Mouse (Mus musculus) skeletal muscle tissue, adult 2 months (tissue): ENCODE results near the gene Lsmem1.

Source experiments
- DNase-seq: peaks from one replicate; pipeline ENCODE4 v3.0.0-alpha.2; 2012; ENCODE audit warnings: low read depth, low spot score

Lsmem1 gene

DNA sequence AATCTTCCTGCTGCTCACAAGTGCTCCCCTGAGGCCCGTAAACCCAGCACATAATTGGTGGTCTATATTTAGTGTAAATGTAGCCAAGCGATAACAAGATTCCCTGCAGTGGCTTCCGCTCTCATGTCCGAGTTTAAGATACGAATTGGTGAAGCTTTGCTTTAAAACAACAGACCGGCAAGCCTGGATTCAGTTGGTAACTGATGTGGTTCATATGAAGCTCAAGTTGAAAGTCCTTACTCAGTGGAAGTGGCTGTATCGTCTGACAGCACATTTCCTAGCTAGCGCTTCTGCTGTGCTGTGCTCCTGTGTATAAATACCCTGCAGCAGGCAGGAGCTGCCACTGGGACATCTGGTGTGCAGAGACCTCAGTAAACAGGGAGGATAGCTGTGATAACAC, at the start of gene Lsmem1:
Gene Lsmem1, minus strand, starts transcription at position 189 of the 400 bp plus-strand sequence.
- DNase-seq: peak; percentile 78

DNA sequence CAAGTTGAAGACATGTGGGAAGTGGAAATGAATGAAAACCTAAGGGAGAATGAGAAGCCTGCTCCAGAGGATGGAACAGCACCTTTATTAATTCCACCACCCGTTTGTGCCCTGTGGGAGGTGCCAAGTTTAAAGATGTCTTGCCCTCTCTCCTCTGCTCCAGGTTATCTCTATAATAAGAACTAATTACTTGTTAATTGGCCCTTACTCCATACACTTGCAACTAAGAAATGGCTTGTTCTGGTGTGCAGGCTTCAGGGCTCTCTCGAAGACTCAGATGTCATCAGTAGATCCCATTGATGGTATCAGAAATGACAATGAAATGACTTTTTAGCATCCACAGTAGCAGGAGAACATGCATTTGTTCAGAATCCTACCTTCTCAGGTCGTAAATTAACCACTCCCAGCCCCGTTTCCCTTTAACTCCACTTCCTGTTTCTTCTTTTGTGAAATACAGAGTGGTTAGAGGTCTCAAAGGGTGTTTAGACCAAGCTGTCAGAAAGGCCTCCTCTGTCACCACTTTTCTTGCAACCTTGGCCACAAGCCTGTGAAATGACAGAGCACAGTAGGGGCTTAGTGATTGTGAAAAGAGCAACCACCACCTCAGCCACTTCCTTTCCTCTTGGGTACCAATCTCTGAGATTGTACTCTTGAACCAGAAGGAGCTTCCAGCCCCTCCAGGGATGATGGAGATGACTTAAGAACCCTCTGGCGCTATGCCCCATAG, 49.3 kb upstream of the Lsmem1 start, which contains the start of gene Ifrd1:
Gene Ifrd1, minus strand, starts transcription at position 51 of the 727 bp plus-strand sequence.
- no peak for DNase-seq

DNA sequence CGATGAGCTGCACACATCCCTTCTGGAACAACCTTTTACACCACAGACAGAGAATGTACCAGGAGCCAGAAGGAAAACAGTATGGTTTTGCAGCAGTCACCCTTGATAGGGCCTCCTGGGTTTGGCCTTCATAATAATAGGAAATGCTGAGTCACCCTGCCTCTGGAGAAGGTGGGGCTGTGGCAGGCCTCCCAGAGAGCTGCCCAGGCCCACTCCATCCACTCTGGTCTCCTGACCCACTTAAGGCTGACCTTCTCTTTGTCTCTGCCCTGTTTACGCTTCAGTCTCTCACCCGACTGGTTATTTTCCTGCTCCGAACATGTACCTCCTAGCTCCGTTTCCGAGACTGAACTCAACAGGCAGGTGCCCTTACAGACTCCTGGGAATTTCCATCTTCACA, 48.7 kb upstream of the Lsmem1 start:
- DNase-seq: no peak

DNA sequence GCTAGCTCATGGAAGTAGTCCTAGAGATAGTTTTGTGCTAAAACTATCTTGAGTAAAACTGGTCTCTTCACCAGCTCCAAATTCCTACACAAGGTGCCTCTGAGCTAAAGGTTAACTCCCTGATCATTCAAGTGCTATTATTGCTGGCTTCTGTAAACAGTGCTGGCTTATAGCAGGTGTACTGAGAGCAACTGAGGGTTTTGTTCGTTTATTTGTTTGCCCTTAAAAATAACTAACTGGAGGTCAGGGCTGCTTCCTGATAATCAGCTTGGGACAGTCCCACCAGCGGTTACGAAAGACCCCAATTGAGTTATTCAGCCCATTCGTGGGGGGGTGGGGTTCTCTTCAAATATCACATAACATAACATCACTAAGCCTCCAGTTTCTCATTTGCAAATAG, 48.1 kb upstream of the Lsmem1 start:
- no peak for DNase-seq

DNA sequence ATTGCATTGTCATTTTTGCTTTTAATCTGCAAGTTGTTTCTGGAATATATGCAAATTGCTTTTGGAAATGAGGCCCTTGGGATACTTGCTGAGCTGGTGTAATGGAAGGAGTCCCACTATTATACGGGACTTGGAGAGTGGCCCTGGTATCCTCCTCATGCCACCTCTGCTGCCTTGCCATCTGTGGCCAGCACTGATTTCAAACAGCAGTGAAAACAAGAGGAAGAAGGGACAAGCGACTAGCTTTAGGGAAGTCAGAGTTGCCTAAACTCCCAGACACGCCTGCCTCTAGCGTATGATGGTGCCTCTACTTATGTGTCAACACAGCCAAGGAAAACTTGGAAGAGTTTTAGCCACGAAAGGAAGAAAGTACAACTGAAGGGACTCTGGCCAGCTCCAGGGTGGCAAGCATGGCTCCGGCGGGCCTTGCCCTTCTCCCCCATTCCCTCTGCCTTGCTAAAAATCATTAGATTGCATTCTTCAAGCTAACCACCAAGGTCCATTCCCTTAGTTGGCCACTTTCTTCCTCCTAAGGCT, 46.2 kb upstream of the Lsmem1 start:
- DNase-seq: no peak

DNA sequence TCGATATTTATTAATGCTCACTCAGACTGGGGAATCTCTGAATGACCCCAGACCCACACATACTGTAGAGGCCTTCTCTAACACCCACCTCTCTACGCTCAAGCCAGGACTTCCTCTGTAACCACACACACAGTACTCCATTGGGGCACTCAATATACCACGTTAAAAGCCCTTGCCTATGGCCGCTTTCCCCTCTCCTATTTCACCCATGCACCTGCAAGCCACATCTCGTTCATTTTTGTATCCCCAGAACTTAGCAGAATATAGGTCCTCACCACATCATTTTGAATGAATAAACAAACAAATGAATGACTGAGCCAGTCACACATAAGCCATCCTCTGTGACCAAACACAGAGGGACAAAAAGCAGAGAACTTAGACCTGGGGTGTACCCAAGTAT, 45.6 kb upstream of the Lsmem1 start:
- no peak for DNase-seq

DNA sequence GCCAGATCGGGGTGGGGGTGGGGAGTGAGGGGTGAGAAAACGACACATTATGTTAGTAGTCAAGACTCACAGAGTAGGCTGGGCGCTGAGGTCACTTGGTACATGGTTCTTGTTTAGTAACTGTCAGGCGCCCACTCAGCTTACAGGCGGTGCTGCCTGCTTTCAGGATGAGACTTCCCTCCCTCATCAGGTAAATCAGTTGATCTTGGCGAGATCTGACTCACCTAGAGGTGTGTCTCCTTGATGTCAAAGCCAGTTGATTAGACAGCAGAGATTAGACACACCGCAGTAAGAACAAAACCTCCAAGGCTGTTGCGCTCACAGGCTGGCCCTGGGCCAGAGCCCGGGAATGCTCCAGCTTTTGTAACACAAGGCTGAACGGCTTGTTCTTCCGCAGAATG, 44.5 kb upstream of the Lsmem1 start:
- no peak for DNase-seq

DNA sequence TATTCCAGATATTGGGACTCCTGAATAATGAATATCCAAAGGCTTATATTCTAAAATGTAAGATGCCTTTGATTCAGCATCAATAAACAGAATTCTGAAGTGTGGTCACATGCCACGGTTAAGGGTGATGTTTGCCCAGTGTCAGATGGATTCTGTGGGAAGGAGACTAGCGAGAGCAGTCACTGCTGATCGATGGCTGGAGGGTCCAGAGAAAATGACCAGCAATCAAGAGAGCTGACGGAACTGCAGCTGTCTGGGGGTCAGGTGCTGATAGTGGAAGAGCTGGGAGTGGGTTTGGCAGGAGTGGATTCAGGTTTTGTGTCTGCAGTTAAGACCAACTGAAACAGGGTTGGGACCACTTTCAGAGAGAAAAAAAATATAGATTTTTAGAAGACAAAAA, 44.0 kb upstream of the Lsmem1 start:
- no peak for DNase-seq

DNA sequence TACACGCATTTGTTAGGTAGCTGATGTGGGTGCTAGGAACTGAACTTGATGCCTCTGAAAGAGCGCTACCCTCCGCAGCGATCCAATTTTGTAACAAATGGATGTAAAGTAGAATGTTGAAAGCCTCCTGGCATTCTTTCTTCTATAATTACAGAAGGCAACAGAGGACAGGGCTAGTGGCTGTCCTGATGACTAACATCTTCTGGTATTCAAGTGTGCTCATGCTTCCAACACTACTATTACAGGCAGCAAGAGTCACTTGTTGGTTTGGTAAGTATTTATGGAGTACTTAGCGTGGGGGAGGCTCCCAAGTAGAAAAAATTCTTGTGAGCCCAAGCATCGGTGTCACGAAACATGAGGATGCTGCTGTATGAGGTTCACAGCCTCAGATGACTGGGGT, 39.9 kb upstream of the Lsmem1 start:
- DNase-seq: no peak

DNA sequence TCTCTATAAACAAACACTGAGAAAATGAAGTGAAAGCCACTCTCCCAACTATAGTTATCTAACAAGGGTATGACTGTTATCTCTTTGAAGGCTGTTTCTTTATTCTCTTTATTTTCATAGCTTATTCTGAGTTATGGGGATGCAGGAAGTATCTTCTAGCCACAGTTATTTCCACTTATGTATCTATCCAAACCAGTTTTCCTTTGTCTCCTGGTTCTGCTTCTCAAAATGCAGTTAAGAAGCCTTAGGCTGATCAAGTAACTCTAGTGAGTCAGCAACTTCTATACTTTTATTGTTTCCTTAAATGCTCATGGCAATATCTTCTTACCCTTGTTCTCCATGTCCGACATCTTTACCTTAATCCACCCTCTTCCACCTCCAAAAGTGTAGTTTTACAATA, 32.9 kb upstream of the Lsmem1 start:
- no peak for DNase-seq

DNA sequence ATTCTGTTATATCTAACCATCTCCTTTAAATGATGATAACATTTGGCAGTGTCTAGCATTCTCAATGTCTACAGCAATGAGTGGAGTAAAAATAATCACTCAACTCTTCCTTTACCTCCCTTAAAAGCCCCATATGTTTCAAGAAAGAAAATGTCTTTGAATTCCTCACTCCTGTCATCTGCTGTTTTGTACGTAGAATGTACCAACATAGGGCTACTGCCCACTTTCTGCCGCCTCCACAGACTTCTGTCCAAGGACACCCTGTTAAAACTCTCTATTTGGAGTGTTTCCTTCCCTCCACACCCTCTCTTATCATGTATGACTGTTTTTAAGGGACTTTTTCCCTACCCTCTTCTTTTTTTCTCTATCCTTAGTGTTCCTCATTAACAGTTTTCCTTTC, 32.3 kb upstream of the Lsmem1 start:
- no peak for DNase-seq

DNA sequence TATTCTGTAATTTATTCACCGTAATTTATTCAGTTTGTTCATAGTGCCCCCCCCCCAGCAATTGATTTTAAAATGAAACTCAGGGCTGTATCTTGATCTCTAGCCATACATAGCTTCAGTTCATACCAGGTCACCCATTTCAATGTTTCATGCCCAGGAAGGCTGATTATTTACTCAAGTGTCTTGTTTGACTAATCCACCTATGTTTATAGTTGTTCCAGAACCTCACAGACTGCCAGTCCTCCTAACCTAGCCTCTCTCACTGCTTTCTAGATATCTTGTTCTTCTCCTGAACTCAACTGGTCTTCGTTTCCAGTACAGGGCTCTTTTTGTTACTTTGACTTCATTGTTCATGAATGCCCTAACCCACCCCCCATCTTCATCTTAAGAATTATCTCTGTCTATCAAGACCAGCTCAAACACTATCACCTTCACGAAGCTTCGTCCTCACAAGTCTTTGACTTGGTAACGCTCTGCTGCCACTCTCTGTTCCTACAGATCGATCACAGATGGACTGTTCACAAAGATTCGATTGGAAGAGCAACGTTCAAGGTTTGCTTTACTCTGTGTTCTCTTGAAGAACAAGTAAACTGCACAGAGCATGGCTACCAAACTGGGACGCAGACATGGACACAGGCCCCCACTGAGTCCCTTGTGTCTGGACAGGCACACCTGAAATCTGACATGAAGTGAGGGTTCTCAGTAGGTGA, 25.0 kb upstream of the Lsmem1 start:
- DNase-seq: no peak

DNA sequence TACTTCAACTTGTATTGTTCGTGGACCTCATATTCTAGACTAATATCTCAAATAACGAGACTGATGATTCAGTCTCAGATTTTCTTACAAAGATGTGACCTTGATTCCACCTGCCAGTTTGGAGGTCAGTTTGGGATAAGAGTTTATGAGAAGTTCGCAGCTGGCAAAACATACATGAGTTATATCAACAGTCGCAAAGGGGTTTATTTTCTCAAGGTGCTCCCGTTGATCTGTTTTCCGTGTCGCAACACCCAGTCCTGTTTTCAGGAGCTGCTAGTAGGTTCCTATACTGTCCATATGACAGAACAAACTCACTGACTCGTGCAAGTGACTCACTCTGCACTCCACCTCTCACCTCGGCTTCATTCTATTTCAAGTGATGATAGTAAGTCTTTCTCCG, 24.4 kb upstream of the Lsmem1 start:
- DNase-seq: no peak

DNA sequence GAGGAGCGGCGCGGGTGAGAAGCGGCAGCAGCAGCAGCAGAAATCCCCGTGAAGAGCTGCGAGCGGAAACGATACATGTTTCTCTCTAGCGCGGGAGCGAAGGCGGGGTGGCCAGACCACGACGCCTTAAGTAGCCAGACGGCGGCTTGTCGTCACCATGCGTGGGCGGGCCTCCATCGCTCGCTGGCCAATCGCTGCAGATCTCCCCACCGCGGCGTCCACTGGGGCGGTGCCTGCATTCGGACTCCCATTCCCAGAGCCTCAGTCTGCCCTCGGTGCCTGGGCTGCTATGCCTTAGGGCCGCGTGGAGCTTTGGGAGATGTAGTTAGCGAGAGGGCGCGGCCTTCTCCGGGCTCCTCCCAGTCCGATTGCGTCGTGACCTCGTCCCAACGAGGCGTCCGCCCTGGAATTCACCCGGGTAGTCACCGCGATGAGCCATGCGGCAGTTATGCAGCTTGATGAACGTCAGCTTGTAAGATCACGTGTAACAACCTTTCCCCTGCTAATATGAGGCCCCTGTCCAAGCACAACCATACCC, 23.9 kb upstream of the Lsmem1 start:
- DNase-seq: peak; percentile 100

DNA sequence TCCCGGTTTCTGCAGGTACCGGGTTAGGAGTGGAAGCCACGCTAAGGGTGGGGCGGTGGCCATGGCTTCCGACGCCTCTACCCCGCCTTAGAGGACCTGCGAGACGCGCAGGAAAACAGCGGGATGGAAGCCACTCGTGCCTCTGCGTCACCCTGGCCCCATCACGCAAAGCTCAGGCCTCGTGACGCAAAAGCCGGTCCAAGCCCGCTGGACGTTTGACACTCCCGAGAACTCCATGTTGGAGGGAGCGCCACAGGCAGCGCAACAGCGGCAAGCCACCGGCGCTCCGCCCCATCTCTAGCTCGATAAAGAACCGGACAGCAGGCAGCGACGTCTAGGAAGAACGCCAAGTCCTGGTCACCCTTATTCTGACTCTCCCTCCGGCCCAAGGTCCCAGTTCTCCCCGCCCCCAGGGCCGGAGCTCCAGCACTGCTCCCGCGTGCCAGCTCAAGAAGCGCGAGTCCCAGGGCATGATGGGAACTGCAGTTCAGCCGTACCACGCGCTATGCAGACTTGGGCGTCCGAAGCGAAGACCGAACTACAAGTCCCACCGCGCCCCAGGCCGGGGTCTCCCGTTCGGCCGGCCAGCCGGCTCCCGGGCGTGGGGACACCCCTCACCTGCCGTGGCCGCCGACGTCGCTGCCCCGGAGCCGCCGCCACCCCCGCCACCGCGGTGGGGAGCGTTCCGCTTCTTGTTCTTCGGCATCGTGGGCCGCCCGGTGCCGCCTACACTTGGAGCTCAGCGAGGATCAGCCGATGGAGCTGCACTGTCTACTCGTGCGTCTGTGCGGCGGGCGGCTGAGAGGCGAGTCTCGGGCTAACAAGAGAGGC, 23.2 kb upstream of the Lsmem1 start:
- peak; percentile 99 for DNase-seq

DNA sequence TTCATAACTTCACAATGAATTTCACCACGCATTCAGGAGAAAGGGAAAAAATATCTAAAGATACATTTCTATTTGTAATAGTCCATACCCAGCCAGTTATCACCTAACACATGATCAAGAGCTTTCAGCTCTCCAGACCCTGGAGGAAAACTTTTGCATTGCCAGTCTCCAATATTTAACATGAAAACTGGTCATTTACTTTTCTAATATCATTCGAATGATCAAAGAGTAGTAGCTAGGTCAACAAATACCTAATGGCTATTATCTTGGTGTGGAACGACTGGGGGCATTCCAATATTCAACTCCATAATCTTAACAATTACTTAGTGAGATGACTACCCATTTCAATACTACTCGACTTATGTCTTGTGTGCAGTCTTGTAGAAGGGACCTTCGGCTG, 22.3 kb upstream of the Lsmem1 start:
- DNase-seq: no peak

DNA sequence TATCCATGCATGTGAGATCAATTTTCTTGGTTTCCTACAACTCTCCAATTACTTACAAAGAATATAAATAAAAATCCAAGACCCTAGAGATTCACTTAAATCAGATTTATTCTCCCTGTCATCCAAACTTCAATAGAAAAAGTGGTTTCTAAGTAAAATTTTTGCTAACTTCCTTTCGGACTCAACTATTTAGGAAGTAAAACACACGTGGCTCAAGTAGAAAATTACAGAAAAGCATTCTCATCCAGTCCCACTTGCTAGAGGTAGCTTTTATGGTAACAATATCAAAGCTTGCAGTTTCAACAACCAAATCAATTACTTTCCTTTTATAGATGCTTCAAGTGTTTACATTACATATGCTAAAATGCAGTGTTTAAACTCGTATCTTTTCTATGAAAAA, 21.6 kb upstream of the Lsmem1 start:
- no peak for DNase-seq

DNA sequence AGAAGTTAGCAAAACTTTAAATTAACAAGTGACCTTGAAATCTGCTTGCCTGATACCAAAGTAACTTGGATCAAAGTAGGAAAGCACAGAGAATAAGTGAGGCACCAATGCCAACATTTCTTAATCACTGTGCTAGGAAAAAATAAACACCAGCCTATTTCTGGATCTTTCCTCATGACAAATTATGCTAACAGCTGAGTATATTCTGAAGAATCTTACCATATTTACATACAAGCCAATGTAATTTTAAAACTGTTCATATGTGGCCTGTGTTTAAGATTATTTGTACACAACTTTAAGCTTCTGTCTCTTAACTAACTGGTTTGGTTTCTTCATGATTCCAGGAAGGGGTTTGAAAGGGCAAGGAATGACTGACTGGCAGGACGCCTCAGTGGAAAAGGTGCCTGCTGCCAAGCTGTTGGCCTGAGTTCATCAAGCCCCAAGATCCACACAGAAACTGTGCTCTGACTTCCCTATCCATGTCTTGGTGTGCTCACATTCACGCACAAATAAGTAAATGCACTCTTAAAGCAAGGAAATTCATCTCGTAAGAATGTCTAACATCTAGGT, 20.8 kb upstream of the Lsmem1 start:
- peak; percentile 76 for DNase-seq

DNA sequence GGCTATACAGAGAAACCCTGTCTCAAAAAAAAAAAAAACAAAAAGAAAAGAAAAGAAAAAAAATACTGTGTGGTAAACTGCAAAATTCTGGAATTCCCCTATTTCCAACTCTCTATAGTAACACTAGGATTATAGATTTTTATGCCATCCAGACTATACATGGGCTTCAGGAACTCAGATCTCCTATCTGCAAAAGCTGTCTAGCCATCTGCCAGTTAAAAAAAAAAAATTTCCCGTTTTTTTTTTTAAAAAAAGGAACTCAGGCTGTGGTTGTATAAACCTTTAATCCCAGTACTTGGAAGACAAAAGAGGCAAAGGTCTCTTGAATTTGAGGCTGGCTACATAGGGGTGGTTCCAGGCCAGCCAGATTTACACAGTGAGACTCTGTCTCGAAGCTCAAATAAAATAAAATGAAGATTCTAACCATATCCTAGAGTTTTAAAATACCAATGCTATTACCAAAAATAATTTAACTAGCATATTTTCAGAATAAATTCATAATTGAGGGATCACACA, 19.2 kb upstream of the Lsmem1 start:
- DNase-seq: no peak

DNA sequence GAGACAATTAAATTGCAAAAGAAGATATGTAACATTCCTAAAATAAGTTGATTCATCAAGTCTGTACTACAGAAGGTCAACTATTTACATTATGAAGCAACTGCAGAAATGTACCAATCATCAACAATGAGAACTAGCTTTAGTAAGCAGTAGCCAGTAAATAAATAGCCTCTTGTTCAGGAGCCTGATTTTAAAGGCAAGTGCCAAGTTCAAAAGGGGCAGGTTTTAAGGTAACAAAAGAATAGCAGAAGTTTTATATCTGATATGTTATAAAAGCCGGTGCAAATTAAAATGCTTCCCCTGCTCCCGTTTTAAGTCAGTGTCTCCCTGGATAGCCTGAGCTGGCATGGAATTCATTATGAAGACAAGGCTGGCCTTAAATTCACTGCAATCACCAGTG, 18.5 kb upstream of the Lsmem1 start:
- no peak for DNase-seq
